Mouse (Mus musculus): ENCODE measurements at regions not wholly inside any gene's neighbourhood (a gene's known extent, or its start where the extent isn't known, plus 50 kb on each side); places are given as distances from the start of the nearest gene placed in this dataset.
A peak's percentile ranks its signal among the peaks of the same experiment; 100 is the strongest.

DNA sequence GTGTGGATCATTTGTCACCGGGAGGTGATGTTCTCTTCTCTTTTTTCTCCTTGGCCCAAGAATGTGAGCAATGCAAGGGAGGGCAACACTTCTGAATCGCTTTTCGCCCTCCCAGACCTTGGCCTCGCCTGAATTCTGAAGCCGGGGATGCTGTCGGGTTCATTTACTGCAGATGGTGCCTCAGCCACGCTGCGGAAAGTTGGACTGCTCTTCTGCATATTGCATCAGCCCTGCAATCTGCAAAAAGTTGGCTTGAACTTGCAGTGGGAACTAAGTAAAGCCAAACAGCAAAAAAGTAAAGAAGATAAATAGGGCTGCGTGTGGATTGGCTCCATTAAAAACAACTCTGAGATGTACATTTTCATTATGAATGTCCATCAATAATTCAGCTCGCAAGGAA is 55.9 kb upstream of the Dok5 start:
- peak in 1 of 2 experiments; percentile 13 for DNase-seq

DNA sequence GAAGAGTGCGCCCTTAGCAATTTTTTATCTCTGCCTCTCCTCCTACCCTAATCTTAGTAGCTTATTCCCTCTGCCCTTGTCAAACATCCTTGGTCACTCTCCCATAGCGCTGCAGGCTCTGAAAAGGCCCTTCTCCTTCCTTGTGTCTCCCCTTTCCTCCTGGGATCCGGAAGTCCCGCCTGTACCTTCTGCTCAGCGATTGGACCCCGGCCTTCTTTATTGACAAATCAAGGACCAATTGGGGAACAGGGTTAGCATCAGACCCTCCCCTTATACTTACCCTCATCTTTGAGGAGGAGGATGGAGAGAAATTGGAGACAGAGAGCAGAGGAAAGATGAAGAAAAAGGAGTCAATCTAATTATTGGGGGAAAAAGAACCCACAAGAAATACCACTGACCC is 57.9 kb upstream of the Dok5 start:
- DNase-seq: no peak

DNA sequence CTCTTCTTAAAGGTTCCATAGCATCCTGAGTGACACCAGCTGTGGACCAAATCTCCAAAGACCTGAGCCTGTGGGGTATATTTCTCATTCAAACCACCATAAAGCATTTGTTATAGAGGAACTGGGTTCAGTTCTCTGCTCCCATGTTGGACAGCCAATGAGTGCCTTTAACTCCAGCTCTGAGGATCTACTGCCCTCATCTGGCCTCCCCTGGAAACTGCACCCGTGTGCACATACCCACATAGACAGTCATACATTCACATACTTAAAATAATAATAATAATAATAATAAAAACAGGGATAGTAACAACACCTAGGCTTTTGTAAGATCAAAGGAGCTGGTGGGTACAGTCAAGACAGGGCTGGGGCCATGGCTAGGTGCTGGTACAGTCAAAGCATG is 58.8 kb upstream of the Dok5 start:
- DNase-seq: no peak

GRCm38 (mm10) chr2:170668960-170669359 is 62.6 kb upstream of the Dok5 start:
- DNase-seq: no peak

DNA sequence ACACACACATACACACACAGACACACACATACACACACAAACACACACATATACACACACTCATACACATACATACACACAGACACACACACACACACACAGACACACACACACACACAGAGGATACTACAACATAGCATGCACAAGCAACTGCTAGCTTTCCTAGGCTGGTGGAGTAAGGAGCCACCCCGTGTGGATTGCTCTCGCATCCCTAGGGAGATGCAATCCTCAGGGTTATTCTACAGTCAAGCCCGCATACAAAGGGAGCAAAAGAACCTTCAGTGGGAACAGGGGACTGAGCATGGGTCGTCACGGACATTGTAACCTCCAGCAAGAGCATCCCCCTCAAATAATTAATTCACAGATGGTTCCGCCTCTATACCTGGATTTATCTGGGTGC is 63.1 kb upstream of the Dok5 start:
- no peak for DNase-seq

- peak; percentile 8 to 11 for DNase-seq
Observed at GRCm38 (mm10) chr2:170662069-170662980, 60.5 kb upstream of the 4930470P17Rik start.

- DNase-seq: no peak
Observed at GRCm38 (mm10) chr2:170659291-170659690, 57.5 kb upstream of the 4930470P17Rik start.

- no peak for DNase-seq
Observed at GRCm38 (mm10) chr2:170658520-170658919, 56.7 kb upstream of the 4930470P17Rik start.

DNA sequence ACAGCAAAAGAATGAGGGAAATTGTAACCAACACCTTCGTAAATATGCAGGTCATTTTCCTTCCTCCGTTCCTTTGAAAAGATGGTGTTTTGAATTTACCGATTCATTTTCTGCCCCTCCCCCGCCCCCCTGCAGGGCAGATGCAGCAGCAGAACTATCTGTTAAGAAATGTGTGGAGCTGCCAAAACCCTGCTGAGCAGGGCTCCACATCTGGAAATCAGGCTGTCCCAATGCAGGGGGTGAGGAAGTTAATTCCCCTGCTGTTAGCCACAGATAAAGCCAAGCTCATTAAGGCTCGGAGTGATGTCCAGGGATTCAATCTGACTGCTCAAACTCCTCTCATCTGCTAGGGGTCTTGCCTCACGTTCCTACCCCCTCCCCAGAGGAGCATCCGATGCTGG is 56.0 kb upstream of the 4930470P17Rik start:
- DNase-seq: peak in 1 of 2 experiments; percentile 14

DNA sequence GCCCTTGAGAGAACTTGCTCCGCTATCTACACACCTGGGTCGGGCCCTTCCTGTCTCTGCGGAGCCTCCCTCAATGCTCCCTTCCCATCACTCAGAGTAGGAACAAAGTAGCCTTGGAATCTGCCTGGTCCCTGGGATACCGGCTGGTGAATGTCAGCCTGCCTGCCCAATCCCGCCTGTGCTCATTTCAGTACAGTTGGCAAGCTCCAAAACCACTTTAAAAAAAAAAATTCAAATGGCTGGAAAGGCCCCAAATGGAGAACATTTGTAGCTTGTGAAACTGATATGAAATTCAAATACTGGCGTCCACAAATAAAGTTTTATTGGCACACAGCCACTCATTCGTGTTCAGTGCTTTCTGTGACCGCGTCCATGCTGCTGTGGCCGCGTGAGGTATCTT is 50.3 kb upstream of the 4930470P17Rik start:
- DNase-seq: peak in 1 of 2 experiments; percentile 11

Measured in cerebellum, postnatal 14 days (tissue).